Mouse (Mus musculus): ENCODE data around the gene Mbtd1.

The Mbtd1 gene

GRCm38 (mm10) chr11:93948887-93949567 lies 63.4 kb downstream of the Mbtd1 start:
- DNase-seq (ENCODE audit: low spot score in 2 of 2): no peak

- DNase-seq (ENCODE audit: low spot score in 2 of 2): no peak
Measured at GRCm38 (mm10) chr11:93950045-93950444, 64.4 kb downstream of the Mbtd1 start.

DNA sequence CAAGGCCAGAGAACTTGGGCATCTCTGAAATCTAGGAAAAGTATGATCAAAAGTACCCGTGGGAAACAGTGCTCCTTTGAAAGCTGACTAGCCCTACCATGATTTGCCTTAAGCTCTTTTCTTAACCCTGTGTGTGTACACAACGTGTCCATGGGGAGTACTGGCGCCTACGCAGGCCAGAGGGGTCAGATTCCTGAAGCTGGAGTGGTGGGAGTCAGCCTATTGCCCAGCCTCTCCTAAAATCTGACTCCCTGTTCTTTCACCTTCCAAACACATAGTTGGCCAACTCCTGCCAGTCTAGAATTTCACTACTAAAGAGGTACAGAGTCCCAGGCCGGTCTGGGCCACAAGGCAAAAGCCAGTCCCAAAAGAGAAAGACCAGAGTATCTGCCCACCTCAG lies 66.7 kb downstream of the Mbtd1 start:
- DNase-seq (ENCODE audit: low spot score in 2 of 2): no peak

DNA sequence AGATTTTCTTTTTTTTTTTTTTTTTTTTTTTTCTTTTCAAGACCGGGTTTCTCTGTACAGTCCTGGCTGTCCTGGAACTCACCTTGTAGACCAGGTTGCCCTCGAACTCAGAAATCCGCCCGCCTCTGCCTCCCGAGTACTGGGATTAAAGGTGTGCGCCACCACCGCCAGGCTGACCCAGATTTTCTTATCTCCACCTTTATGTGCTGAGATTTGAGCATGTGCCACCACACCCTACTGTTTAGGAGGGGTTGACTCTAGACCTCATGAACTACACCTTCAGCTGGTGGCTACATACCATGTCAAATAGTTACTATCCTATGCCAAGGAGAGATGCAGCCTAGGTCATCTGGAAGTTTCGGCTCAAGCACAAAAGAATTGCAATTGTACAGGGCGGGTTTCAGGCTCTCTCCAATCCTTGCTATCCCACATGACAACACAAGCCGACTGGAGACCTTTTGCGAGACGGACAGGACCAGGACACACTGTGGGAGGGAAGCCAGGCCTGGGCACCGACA lies 69.1 kb downstream of the Mbtd1 start:
- no peak for DNase-seq (ENCODE audit: low spot score in 2 of 2)

- peak; percentile 94 to 96 for DNase-seq (ENCODE audit: low spot score in 2 of 2)
Measured at GRCm38 (mm10) chr11:93955256-93956150, 69.9 kb downstream of the Mbtd1 start.

DNA sequence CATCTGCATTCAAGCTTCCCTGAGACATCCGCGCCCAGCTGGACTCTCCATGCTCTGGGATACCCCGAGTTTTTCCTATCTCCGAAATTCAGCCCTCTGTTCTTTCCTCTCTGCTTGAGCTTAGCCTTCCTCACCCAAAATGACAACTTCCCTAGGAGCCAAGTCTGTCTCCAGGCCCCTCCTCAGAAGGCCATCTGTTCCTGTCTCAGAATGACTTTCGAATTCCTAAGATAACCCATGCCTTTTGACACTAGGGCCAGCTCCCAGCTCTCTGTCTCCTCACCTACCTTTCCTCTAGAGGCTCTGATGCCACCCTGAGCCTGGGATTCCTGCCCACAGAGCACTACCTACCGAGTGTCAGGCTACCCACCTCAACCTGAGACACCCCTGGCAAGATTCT lies 70.5 kb downstream of the Mbtd1 start, which contains the start of gene Nme2:
Gene Nme2, minus strand, starts transcription at position 101 of the 400 bp plus-strand sequence.
- DNase-seq (ENCODE audit: low spot score in 2 of 2): no peak

GRCm38 (mm10) chr11:93957031-93957555 lies 71.4 kb downstream of the Mbtd1 start:
- no peak for DNase-seq (ENCODE audit: low spot score in 2 of 2)

GRCm38 (mm10) chr11:93957746-93958145 lies 72.1 kb downstream of the Mbtd1 start:
- DNase-seq (ENCODE audit: low spot score in 2 of 2): no peak

DNA sequence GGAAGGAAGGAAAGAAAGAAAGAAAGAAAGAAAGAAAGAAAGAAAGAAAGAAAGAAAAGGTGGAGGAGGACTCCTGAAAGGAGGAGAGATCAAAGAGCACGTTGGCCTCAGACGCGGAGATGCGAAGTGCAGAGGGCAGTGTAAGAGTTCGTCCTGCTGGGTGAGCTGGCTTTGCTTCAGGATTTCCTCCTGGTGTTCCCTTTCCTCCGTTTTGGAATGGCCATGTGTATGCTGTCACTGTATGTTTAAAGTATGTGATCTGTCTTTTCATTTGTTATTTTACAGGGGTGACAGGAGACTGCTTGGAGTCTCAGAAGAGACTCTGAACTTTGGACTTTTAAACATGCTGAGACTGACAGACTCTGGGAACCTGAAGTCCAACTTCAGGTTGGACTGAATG lies 75.8 kb downstream of the Mbtd1 start:
- DNase-seq (ENCODE audit: low spot score in 2 of 2): no peak

- no peak for DNase-seq (ENCODE audit: low spot score in 2 of 2)
Measured at GRCm38 (mm10) chr11:93963013-93963412, 77.4 kb downstream of the Mbtd1 start.

GRCm38 (mm10) chr11:93965391-93965790 lies 79.7 kb downstream of the Mbtd1 start:
- DNase-seq (ENCODE audit: low spot score in 2 of 2): no peak

DNA sequence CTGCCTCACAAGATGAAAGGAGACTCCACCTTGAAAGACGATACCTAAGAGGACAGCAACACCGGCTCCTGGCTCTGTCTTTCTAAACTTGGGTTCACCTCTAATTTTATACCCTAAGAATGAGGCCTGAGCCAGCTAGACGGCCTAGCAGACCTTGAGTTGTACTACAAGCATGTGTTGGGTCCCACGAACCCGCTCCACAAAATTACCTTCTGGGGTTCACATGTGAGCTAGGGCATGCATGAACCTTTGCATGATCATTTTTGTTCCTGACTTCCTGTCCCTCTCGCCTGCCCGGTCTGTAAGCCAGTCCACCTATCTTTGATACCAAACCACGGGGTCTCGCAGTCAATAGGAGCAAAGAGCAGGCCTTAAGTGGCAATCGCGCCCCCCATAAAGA lies 81.7 kb downstream of the Mbtd1 start:
- no peak for DNase-seq (ENCODE audit: low spot score in 2 of 2)

DNA sequence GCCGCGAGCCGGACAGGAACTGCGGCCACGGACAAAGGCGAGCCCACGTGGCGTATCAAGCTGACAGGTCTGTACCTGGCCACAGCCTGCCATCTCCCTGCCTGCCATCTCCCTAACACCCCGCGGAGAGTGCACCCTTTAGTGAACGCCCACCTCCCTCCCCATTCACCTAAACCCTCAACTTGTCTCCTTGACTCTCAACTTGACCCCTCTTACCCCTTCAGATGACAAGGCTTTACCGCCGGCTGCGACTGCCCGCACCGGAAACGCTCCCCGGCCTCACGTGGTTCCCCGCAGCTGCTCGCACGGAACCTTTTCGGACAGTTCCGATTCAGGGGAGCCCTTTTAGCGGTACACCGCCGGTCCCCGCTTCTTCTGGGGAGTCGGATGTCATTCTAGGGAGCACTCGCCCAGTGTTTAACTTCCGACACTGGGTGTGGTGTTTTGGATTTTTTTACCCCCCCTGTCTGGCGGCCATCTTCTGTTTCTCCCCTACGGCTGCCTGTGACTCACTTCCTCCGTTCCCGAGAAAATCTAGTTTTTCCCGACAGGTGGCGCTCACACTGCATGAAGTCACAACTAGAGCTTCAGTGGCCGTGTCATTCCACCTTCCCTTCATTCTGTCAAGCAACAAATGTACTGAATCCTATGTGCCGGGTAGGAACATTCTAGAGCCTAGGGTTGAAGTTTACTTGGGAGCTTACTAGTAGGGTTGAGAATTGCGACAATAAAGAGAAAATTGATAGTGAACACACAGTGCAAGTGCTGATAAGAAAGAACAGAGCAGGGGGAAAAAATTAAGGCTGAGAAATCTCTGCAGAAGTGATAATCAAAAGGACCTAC lies 82.6 kb downstream of the Mbtd1 start, which contains the start of the genes Gm20390 and Nme1:
Gene Gm20390, minus strand, starts transcription at position 289 of the 843 bp plus-strand sequence.
Gene Nme1, minus strand, starts transcription at position 517 of the 843 bp plus-strand sequence.
- peak; percentile 93 to 95 for DNase-seq (ENCODE audit: low spot score in 2 of 2)

GRCm38 (mm10) chr11:93968848-93969128 lies 83.1 kb downstream of the Mbtd1 start:
- no peak for DNase-seq (ENCODE audit: low spot score in 2 of 2)

- no peak for DNase-seq (ENCODE audit: low spot score in 2 of 2)
Measured at GRCm38 (mm10) chr11:93969171-93969570, 83.5 kb downstream of the Mbtd1 start.

DNA sequence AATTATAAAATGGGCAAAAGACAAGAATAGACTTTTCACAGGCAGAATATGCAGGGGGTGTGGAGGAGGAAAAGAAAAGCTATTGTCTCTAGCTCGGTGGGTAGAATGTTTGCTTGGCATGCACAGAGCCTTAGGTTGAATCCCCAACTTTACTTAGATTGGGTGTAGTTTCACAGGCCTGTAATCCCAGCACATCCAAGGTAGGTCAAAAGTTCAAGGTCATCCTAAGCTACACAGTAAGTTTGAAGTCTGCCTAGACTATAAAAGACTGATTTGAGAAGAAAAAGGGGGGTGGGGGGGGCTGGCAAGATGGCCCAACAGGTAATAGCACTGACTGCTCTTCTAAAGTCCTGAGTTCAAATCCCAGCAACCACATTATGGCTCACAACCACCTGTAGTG lies 84.1 kb downstream of the Mbtd1 start:
- DNase-seq (ENCODE audit: low spot score in 2 of 2): no peak

DNA sequence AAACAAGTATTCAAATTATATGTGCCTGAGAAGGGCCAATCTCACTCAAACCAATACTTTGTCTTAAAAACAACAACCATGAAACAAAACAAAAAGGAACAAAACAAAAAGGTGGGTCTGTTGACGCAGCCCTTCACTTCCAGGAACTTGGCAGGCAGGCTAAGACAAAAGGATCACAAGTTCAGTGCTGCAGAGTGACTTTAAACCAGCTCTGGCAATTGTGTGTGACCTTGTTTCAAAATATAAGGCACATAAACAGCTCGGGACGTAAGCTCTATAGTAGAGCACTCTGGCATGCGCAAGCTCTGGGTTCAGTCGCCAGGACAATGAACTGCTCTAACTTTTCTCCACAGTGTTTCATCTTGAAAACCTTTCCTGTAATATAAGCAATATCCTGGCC lies 87.3 kb downstream of the Mbtd1 start:
- no peak for DNase-seq (ENCODE audit: low spot score in 2 of 2)

DNA sequence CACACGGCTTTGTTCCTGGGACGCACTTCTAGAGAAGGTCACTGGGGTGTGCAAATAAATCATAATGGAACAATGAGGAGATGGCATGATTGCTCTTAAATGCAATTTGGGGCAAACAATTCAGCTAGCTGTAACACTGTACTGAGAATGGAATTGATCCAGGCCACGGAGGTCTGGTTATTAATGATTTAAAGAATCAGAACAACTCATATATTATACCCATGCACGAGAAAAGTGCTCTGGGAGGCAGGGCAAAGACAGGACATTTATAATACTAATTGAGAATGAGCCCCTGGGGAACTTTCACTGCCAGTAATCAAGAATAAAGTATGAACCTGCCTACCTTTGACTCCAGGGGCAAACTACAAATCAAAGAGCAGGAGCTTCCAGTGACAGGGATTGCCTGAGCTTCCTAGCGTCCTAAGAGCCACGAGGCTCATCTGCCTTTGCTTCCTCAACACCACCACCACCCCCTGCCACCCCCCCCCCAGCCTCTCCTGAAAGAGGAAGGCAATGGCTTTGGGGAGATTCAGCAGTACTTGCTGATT lies 93.9 kb downstream of the Mbtd1 start:
- DNase-seq (ENCODE audit: low spot score in 2 of 2): no peak

- DNase-seq (ENCODE audit: low spot score in 2 of 2): peak; percentile 54 to 69
Measured at GRCm38 (mm10) chr11:93984619-93985018, 99.0 kb downstream of the Mbtd1 start.

- DNase-seq (ENCODE audit: low spot score in 2 of 2): no peak
Measured at GRCm38 (mm10) chr11:93985265-93985664, 99.6 kb downstream of the Mbtd1 start.

DNA sequence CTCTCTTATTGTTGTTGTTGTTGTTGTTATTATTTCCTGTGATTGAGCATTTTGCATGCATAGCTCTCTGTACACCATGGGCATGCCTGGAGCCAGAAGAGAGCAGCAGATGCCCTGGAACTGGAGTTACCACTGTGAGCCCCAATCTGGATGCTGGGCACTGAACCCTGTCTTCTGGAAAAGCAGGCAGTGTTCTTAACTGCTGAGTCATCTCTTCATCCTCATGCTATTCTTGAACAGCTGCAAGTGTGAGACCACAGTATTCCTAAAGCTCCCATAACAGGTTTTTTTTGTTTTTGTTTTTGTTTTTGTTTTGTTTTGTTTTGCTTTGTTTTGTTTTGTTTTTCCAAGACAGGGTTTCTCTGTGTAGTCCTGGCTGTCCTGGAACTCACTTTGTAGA lies 100.6 kb downstream of the Mbtd1 start:
- no peak for DNase-seq (ENCODE audit: low spot score in 2 of 2)
